Mouse (Mus musculus) adrenal gland, adult 2 months (tissue): ENCODE results near the gene Atxn7l3. TPM values are rescaled to one million over a fixed set of nuclear protein-coding genes. Genes with fewer than 3 reads are reported as not detected.
"Not testable (repeated sequence)": the region's sequence is repeated elsewhere in the genome, so short reads cannot be mapped to it uniquely, and the experiment has no call there.

Experiments
- DNase-seq: peaks from one replicate; pipeline ENCODE4 v3.0.0; 2021
- polyA plus RNA-seq: library from polyadenylated mRNA; depleted of rRNA; stranded (reverse); fragments of >200 nt; gene quantifications from 2 replicates; pipeline ENCODE4 v1.2.3, GENCODE M21; 2012
- total RNA-seq, 2 experiments: library from RNA; stranded (reverse); gene quantifications; 2 replicates each; pipeline ENCODE4 v1.2.3; 2021

The Atxn7l3 gene
- total and polyA plus RNA-seq, 3 experiments, result 44.2 to 46.5 (median 45.1) TPM

DNA sequence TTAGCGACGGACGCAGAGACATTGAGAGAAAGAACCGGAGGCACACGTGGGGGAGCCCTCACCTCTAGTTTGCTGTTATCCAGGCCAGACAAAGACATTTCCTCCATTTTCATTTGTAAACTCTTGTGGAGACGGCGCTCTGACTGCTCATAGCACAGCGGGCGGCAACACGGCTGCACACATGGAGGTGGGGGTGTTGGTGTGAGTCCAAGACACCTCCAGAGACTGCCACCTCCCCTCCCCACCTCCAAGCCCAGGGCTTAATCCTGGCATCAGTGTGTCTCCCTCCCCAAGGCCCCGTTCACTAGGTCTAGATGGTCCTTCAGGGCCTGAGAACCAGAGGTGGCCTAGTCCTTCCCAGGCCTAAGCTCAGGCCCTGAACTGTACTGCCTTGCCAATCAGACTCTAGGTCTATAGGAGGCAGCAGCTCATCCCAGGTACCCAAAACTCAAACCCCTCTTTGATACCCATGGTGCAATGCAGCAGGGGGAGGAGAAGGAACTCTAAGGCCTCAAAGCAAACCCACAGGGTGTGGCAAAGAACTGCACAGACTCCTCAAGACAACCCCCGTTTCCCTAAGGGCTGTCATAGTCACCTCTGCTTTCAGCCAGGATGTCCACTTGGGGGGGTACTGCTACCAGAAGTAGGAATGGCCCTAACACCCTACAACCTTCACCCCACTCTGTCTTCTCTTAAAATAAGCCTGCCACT, 1.4 kb downstream of the Atxn7l3 start:
- DNase-seq, result no peak

DNA sequence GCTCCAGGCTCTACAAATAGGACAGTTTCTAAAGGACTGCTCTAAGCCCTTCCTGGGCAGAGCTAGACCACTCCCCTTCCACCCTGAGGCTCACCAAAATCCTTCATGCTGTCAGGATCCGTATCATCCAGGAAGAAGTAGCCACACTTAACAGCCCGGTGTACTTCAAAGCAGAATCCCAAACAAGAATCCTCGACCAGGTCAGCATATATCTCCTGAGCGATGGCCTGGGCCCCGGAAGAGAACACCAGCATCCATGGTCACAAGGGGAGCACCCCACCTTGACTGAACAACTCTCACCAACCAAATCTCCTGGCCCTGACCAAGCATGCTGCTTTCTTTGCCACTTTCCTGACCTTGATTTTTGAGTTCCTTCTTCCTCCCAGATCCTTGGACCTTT, 2.0 kb downstream of the Atxn7l3 start:
- no peak for DNase-seq

DNA sequence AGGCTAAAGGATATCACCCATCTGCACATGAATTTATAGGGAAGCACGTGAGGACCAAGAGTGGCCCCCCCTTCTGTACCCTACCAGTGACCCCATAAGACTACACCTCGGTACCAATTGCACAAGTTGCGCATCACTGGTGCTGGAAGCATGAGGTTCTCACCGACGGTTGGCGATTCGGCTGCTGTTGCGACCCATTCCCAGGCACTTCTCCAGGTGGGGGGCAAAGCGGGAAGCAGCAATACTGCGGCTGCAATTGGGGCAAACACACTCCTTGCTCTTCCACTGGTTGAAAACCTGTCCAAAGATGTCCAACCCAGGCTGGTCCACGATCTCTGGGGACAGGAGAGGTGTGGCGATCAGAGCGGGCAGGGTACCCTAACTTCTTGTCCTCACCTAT, 2.5 kb downstream of the Atxn7l3 start:
- DNase-seq, result no peak

DNA sequence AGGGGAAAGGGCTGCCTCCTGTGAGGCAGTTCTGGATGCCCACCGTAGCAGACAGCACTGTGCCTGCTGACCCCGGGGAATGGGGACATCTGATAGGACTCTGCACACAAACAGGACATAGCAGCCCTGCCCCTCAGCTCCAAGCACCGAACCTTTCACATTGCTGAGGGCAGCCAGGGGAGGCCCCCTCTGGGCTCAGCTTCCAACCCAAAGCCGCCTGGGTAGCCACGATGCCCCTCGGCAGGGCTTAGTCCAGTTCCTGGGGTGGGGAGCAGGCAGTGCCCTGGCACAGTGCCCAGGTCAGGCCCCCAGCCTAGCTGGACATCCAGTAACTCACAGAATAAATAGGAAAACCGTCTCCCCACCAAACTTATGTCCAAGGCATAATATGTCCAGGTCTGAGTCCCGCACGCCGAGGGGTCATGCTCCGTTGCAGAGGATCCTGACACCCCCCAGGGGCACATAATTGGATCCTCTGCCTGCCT, 5.3 kb downstream of the Atxn7l3 start:
- DNase-seq, result peak; percentile 9

DNA sequence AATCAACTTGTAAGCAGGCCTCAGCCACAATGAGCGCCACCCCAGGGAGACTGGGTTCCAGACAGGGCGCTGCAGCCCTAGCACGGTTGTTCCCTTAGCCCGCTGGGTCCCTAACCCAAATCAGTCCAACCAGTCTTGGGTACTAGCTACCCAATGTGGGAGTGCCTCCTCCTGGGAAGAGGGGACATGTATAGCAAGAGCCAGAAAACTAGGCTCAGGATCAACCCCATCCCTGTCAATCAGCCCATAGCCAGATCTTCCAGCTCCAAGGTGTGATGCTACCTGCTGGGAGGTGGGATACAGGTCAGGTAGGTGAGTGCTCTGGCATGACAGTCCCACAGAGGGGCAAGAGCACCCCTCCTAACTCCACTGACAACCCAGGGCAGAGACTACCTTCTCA, 6.3 kb downstream of the Atxn7l3 start:
- DNase-seq, result no peak

DNA sequence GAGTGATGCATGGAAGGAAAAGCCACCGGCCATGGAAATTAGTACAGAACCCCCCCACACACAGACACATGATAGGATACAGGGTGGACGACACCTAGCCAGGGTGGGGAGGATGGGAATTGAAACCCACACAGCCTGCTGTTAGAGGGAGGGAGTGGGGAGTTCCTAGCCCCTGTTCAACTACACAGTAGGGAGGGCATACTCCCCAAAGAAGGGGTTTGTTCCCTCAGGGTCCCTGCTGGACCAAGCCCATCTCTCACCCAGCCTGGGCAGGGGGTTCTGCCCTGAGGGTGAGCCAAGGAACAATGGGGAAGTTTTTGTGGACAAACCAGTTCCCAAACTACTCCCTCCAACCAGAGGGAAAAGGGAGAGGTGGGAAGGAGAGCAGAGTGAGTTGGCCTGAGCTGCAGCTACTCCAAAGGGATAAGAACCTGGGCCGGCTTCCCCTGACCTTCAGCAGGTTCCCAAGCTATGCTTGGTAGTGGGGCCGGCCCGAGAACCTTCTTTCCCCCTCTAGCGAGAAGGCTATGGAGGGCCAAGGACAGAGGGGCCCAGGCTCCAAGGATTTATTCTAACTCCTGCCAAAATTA, 6.8 kb downstream of the Atxn7l3 start:
- DNase-seq, result no peak

DNA sequence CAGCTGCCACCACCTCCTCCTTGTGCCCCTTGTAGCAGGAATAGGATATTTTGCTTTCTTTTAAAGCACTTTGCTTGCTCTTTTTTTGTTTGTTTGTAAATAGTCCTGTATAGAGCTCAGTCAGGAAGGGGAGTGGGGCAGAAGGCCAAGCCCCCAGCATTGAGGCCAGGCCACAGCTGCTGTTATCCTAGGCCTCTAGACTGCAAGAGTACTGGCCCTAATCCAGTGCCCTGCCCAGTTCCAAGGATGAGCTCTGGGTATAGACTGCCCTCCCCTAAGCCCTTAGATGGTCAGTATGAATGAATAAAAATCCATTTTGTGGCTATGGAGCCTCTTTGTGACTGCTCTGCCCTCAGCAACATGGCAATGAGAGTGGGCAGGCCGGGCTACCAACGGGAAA, 7.5 kb downstream of the Atxn7l3 start:
- no peak for DNase-seq

DNA sequence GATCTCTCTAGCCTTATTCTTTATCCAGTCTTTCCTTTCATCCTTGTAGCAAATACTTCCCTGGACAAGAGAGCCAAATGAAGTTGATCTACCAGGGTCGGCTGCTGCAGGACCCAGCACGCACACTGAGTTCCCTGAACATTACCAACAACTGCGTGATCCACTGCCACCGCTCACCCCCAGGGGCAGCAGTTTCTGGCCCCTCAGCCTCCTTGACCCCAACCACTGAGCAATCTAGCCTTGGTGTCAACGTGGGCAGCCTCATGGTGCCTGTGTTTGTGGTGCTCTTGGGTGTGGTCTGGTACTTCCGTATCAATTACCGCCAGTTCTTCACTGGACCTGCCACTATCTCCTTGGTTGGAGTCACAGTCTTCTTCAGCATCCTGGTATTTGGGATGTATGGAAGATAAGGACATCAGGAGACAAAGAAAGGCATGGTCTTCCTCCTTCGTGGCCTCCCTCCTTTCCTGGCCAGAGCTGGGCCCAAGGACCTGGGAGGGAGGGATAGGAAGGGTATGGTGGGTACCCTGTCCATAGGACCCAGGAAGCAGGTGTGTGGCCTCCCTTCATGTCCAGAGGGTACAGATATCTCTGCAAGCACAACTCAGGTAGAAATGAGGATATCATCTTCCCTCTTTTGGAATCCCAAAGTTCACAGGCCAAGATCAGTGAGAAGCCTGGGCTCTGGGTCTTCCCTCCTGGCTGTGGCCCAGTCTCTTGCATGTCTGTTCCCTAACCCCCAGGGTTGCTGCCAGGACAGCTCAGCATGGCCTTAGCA, 8.2 kb downstream of the Atxn7l3 start:
- DNase-seq, result no peak

DNA sequence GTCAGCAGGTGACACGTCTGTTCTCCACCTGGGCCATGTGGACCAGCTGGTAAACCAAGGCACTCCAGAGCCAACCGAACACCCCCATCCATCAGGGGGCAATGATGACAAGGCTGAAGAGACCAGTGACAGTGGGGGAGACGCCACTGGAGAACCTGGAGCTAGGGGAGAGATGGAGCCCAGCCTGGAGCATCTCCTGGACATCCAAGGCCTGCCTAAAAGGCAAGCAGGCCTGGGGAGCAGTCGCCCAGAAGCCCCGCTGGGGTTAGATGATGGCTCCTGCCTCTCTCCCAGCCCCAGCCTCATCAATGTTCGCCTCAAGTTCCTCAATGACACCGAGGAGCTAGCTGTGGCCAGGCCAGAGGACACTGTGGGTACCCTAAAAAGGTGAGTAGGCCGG, 8.9 kb downstream of the Atxn7l3 start:
- no peak for DNase-seq

DNA sequence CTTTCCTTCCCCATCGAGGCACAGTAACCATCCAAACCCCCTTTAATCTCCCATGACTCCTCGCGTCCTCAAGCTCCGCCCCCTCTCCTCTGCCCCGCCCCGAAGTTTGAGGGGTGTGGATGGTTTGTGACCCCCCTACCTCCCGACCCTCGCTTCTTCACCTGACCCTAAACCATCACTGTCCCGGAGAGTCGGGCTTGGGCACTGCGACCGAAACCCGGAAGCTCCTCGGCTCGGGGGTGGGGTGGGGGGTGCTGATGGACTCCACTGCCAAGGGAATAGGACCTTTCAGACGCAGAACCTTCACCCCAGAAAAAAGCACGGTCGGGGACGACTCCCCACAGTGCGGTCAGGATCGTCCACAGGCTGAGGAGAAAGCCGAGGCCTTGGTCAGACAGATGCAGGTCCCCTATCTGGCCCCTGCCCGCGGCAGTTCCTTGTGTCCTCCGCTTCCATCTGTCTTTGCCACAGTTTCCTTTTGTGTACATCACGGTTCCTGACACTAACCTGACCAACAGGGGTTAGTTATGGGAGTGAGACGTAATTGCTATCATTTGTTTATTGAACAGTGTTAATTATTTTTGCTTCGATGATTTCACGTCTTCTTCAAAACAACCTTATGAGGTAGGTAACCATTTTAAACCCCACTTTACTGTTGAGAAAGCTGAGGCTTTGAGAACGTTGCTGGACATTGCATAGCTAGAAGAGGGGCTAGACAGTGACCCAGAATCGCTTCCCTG, 11.2 kb downstream of the Atxn7l3 start:
- no peak for DNase-seq

DNA sequence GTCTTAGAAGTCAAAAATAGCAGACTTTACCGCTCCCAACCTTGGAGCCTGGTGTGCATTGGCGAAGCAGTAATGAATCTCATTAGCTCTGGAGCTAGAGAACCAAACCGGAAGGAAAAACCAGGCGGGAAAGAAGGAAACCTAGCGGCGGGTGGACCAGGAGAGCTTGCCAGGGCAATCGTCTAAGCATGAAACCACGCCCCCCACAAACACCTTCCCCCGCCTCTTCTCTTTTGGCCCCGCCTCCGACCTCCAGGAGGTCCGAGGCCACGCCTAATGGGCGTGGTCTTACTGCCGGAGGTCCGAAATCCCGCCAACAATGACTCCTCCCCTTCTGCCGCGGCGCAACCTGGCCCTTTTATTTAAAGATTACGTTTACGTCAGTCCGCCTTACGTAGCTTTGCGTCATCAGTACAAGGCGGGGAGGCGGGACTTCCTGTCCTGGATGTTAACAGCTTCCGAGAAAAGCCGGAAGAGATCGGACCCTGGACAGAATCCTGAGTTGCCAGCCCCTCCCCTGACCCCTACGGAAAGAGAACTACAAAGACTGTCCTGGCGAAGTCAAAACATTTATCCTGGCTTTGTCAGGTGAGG, 11.8 kb downstream of the Atxn7l3 start, which contains the start of gene Tmub2:
Tmub2 (plus strand) TSS at position 431 of the 594 bp plus-strand sequence.
- DNase-seq, result peak; percentile 97

DNA sequence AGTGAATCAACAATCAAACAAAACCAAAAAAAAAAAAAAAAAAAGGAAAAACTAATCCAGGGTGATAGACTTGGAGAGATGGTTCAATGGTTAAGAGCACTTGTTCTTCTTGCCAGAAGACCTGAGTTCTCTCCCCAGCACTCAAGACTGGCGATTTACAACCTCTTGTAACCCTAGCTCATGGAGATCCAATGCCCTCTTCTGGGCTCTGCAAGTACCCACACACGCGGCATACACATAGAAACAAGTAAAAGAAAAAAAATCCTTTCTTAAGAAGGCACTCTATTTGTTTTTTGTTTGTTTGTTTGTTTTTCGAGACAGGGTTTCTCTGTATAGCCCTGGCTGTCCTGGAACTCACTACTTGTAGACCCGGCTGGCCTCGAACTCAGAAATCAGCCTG, 12.5 kb downstream of the Atxn7l3 start:
- no peak for DNase-seq

DNA sequence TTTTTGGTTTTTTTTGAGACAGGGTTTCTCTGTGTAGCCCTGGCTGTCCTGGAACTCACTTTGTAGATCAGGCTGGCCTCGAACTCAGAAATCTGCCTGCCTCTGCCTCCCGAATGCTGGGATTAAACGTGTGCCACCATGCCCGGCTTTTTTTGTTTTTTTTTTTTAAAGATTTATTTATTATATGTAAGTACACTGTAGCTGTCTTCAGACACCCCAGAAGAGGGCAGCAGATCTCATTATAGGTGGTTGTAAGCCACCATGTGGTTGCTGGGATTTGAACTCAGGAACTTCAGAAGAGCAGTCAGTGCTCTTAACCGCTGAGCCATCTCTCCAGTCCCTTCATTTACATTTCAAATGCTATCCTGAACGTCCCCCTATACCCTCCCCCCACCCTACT, 16.2 kb downstream of the Atxn7l3 start:
- not testable (repeated sequence) for DNase-seq

DNA sequence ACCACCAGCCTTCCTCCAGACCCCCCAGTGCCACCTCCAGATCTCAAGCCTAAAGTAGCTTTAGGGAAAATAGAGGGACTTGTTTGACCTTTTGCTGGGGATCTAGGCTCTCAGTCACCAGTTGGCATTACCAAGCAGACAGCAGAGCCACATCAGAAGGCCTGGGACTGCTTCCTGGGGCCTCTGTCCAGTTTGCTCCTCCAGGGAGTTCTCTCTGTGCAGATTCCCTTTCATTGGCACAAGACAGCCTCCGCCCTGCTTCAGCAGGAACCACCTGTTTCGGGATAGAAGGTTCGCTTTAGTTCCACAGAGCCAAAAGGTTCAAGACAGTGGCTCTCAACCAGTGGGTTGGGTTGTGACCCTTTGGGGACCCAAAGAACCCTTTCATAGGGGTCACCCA, 16.8 kb downstream of the Atxn7l3 start:
- DNase-seq, result no peak

DNA sequence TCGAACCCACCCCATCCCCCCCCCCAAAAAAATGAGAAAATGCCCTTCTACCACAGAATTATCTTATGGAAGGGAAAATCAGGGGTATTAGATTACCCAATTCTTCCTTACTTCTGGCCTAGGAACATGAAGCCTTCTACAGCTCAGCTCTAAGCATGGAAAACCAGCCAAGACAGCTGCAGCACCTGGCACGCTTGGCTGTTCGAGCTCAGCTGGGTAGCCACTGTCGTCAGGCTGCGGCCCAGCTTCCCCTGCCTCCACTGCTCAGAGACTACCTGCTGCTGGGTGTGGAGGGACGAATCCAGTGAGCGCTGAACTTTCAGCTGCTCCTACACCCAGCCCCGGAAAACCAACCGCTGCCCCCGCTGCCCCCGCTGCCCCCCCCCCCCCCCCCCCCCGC, 18.7 kb downstream of the Atxn7l3 start:
- no peak for DNase-seq

DNA sequence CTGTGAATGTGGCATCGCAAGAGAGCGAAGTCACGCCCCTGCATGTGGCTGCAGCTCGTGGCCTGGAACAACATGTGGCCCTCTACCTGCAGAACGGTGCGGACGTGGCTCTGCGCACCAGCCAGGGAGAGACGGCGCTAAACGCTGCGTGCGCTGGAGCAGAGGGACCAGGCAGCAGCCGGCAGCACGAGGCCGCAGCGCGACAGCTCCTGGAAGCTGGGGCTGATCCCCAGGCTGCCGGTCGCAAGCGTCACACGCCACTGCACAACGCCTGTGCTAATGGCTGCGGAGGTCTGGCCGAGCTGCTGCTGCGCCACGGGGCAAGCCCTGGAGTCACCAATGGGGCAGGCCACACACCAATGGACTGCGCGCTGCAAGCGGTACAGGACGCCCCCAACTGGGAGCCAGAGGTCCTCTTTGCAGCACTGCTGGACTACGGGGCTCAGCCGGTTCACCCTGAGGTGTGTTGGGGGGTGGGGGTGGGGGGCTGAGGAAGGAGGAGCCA, 20.0 kb downstream of the Atxn7l3 start:
- peak; percentile 70 for DNase-seq

DNA sequence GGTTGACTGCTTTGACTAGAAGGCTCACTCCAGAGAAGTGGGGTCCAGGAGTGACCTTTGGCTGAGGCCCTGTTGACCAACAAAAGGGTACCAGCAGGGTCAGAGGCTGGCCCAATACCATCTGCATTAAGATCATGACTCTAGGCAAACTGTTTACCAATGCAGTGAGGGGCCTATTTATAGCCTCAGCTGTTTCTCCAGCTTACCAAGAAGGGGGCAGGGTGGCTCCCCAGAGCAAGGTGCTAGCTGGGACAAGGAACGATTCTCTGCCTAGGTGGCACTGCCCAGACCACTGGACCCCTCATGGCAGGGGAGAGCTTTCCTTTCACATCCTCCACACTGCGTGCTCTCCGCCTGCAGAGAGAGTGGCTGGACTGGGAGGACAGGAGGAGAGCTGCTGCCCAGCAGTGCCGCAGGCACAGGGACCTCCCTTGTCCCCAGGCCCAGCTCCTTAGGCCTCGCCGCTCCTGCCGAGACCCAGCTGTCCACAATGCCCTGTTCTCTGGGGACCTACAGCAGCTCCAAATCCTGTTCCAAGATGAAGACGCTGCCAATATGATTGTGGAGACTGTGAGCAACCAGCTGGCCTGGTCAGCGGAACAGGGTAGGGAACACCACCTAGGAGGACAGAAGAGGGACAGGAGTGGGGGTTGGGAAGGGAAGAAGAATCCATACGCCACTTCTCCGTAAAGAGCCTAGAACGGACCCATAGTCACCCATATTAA, 27.7 kb downstream of the Atxn7l3 start, which contains the start of gene Asb16:
Asb16 (plus strand) TSS at position 224 of the 725 bp plus-strand sequence.
- no peak for DNase-seq

DNA sequence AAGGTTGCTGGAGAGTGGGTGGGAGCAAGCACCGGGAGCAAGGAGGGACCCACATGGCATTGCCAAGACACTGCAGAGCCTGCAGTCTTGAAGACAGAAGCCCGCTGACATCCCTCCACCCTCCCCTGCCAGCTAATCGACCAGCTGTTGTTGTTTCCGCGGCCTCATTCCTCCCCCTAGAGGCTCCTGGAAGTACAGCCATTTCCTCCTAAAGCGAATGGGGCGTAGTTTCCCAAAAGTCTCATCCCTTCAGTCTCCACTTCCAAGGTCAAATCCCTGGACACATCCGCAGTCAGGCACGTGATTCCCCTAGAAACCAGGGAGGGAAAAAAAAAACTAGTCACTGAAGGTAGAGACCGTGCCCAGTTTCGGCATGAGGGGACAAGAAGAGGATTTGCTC, 29.0 kb downstream of the Atxn7l3 start:
- DNase-seq, result peak; percentile 86

DNA sequence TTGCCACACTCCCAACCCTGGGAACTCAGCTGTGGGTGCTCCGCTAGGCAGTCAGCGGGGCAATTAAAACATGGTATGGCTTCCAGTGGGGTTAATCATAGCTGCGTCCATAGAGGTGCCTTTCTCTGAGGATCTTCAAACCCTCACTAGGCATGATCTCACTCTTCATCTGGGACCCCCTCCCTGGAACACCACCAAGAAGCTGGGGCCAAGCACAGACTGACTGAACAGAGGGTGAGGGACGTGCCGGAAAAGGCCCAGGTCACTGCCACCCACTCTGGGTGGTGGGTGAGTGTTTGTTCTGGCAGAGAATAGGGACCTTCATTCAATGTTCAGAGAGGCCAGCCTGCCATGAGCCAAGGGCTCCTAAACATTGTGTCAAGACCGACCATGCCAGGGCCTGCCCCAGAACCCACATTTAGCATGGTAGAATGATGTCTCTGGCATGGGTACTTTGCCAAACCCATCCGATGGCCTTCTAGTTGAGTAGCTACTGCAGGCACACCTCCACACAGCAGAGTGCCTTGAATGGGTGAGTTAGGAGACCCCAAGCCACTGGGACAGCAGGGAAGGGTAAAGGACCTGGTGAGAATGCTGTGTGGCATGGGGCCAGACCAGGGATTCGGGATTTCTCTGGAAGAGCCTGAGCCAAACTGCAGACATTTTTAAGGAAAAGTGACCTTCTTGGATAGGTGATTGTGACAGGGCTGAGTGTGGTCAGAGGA, 29.6 kb downstream of the Atxn7l3 start:
- DNase-seq, result no peak

DNA sequence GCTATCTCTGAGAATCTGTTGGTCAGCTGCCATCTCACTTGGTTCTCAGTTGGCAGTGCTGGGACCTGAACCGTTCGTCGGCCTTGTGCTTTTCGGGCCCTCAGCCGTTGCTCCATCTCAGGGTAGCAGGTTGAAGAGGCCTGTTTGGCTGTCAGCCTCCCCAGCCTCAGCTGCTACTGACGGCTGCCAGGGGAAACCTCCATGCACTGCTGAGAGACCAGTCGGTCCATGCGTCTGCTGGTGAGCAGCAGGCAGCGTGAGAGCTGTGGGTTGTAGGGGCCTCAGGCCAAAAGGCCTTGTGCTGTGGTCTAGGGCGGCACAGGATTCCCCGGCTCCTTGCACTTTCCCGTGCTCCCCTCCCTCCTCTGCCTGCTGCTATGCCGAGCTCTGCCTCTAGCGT, 30.6 kb downstream of the Atxn7l3 start:
- no peak for DNase-seq
